Mouse (Mus musculus): Measurements from ENCODE around the gene Tnfsf12. TPM values are rescaled to one million over a fixed set of nuclear protein-coding genes. Genes with fewer than 3 reads are reported as not detected.

Tnfsf12 gene
- polyA plus RNA-seq, 1 experiment, result 5.5 TPM

- no peaks in the 10 kb centered on the region for H3K36me3 ChIP-seq (ENCODE audit: control insufficient read depth, insufficient read depth)
- H3K4me2 ChIP-seq (ENCODE audit: low read depth), result no peak overlapping the region
- no peaks in the 10 kb centered on the region for H3K79me2 ChIP-seq (ENCODE audit: control insufficient read depth, insufficient read depth)
- no peaks in the 10 kb centered on the region for H3K27me3 ChIP-seq (ENCODE audit: control insufficient read depth, insufficient read depth, insufficient read length)
- no peak for TF ChIP-seq E2F4 (IDR thresholded peaks at IDR 0.05; ENCODE audit: insufficient read depth)
- no peak for TF ChIP-seq TCF3 (IDR thresholded peaks at IDR 0.05; ENCODE audit: insufficient read length, low read depth)
- no peak for TF ChIP-seq TCF12 (IDR thresholded peaks at IDR 0.05; ENCODE audit: insufficient read depth, poor library complexity, severe bottlenecking)
- TF ChIP-seq POLR2AphosphoS2 (IDR thresholded peaks at IDR 0.05; ENCODE audit: insufficient read length, low read depth), result no peak
- TF ChIP-seq CEBPB (IDR thresholded peaks at IDR 0.05; ENCODE audit: insufficient read depth, poor library complexity, severe bottlenecking), result no peak
- TF ChIP-seq SRF (IDR thresholded peaks at IDR 0.05; ENCODE audit: control insufficient read depth, insufficient read length, low read depth), result no peak
- TF ChIP-seq POLR2A (IDR thresholded peaks at IDR 0.05; ENCODE audit: insufficient read length, low read depth), result no peak
- TF ChIP-seq MYOG (IDR thresholded peaks at IDR 0.05; ENCODE audit: control insufficient read depth in 1 of 3, insufficient read depth in 1 of 3, insufficient read length in 2 of 3, low read depth in 2 of 3), result no peak
- TF ChIP-seq USF1 (IDR thresholded peaks at IDR 0.05; ENCODE audit: low read depth), result no peak
- TF ChIP-seq MYOD1 (IDR thresholded peaks at IDR 0.05; ENCODE audit: control insufficient read depth in 1 of 3, insufficient read length in 2 of 3, low read depth in 2 of 3), result no peak
- no peak for TF ChIP-seq MAX (IDR thresholded peaks at IDR 0.05; ENCODE audit: low read depth)
- TF ChIP-seq REST (IDR thresholded peaks at IDR 0.05; ENCODE audit: insufficient read depth, insufficient read length), result no peak
- no peak overlapping the region for H3ac ChIP-seq (ENCODE audit: control insufficient read depth, insufficient read length)
- H3K4me3 ChIP-seq, result no peak overlapping the region
Observed at GRCm38 (mm10) chr11:69698574-69698973, 2.9 kb upstream of the Tnfsf12 start.

- H3K79me2 ChIP-seq (ENCODE audit: control insufficient read depth, insufficient read depth), result no peaks in the 10 kb centered on the region
- H3K4me2 ChIP-seq (ENCODE audit: low read depth), result no peak overlapping the region
- no peaks in the 10 kb centered on the region for H3K36me3 ChIP-seq (ENCODE audit: control insufficient read depth, insufficient read depth)
- H3K4me3 ChIP-seq, result no peak overlapping the region
- H3K27me3 ChIP-seq (ENCODE audit: control insufficient read depth, insufficient read depth, insufficient read length), result no peaks in the 10 kb centered on the region
- TF ChIP-seq TCF3 (IDR thresholded peaks at IDR 0.05; ENCODE audit: insufficient read length, low read depth) (no peak), POLR2AphosphoS2 (IDR thresholded peaks at IDR 0.05; ENCODE audit: insufficient read length, low read depth) (no peak), USF1 (IDR thresholded peaks at IDR 0.05; ENCODE audit: low read depth) (no peak), SRF (IDR thresholded peaks at IDR 0.05; ENCODE audit: control insufficient read depth, insufficient read length, low read depth) (no peak), E2F4 (IDR thresholded peaks at IDR 0.05; ENCODE audit: insufficient read depth) (no peak), CEBPB (IDR thresholded peaks at IDR 0.05; ENCODE audit: insufficient read depth, poor library complexity, severe bottlenecking) (no peak), MYOD1 (IDR thresholded peaks at IDR 0.05; ENCODE audit: control insufficient read depth in 1 of 3, insufficient read length in 2 of 3, low read depth in 2 of 3) (no peak), POLR2A (IDR thresholded peaks at IDR 0.05; ENCODE audit: insufficient read length, low read depth) (no peak), MYOG (IDR thresholded peaks at IDR 0.05; ENCODE audit: control insufficient read depth in 1 of 3, insufficient read depth in 1 of 3, insufficient read length in 2 of 3, low read depth in 2 of 3) (no peak), REST (IDR thresholded peaks at IDR 0.05; ENCODE audit: insufficient read depth, insufficient read length) (no peak), MAX (IDR thresholded peaks at IDR 0.05; ENCODE audit: low read depth) (no peak), TCF12 (IDR thresholded peaks at IDR 0.05; ENCODE audit: insufficient read depth, poor library complexity, severe bottlenecking) (no peak)
- H3ac ChIP-seq (ENCODE audit: control insufficient read depth, insufficient read length), result no peak overlapping the region
Observed at GRCm38 (mm10) chr11:69697396-69697795, 1.7 kb upstream of the Tnfsf12 start.

- no peaks in the 10 kb centered on the region for H3K79me2 ChIP-seq (ENCODE audit: control insufficient read depth, insufficient read depth)
- peak overlapping the region; percentile 67 for H3K4me2 ChIP-seq (ENCODE audit: low read depth)
- H3K27me3 ChIP-seq (ENCODE audit: control insufficient read depth, insufficient read depth, insufficient read length), result no peaks in the 10 kb centered on the region
- TF ChIP-seq TCF3 (IDR thresholded peaks at IDR 0.05; ENCODE audit: insufficient read length, low read depth) (no peak), USF1 (IDR thresholded peaks at IDR 0.05; ENCODE audit: low read depth) (no peak), MAX (IDR thresholded peaks at IDR 0.05; ENCODE audit: low read depth) (no peak), POLR2AphosphoS2 (IDR thresholded peaks at IDR 0.05; ENCODE audit: insufficient read length, low read depth) (no peak), TCF12 (IDR thresholded peaks at IDR 0.05; ENCODE audit: insufficient read depth, poor library complexity, severe bottlenecking) (no peak), SRF (IDR thresholded peaks at IDR 0.05; ENCODE audit: control insufficient read depth, insufficient read length, low read depth) (no peak), CEBPB (IDR thresholded peaks at IDR 0.05; ENCODE audit: insufficient read depth, poor library complexity, severe bottlenecking) (no peak), MYOD1 (IDR thresholded peaks at IDR 0.05; ENCODE audit: control insufficient read depth in 1 of 3, insufficient read length in 2 of 3, low read depth in 2 of 3) (no peak), POLR2A (IDR thresholded peaks at IDR 0.05; ENCODE audit: insufficient read length, low read depth) (no peak), E2F4 (IDR thresholded peaks at IDR 0.05; ENCODE audit: insufficient read depth) (no peak), MYOG (IDR thresholded peaks at IDR 0.05; ENCODE audit: control insufficient read depth in 1 of 3, insufficient read depth in 1 of 3, insufficient read length in 2 of 3, low read depth in 2 of 3) (no peak), REST (IDR thresholded peaks at IDR 0.05; ENCODE audit: insufficient read depth, insufficient read length) (no peak)
- H3K36me3 ChIP-seq (ENCODE audit: control insufficient read depth, insufficient read depth), result no peaks in the 10 kb centered on the region
- peak overlapping the region; percentile 11 for H3ac ChIP-seq (ENCODE audit: control insufficient read depth, insufficient read length)
- H3K4me3 ChIP-seq, result peak overlapping the region; percentile 11
Observed at GRCm38 (mm10) chr11:69695046-69695360, 646 bp downstream of the Tnfsf12 start.

- no peak overlapping the region for H3ac ChIP-seq (ENCODE audit: control insufficient read depth, insufficient read length)
- H3K36me3 ChIP-seq (ENCODE audit: control insufficient read depth, insufficient read depth), result no peaks in the 10 kb centered on the region
- no peak overlapping the region for H3K4me3 ChIP-seq
- no peak for TF ChIP-seq POLR2AphosphoS2 (IDR thresholded peaks at IDR 0.05; ENCODE audit: insufficient read length, low read depth)
- TF ChIP-seq USF1 (IDR thresholded peaks at IDR 0.05; ENCODE audit: low read depth), result no peak
- TF ChIP-seq CEBPB (IDR thresholded peaks at IDR 0.05; ENCODE audit: insufficient read depth, poor library complexity, severe bottlenecking), result no peak
- TF ChIP-seq TCF3 (IDR thresholded peaks at IDR 0.05; ENCODE audit: insufficient read length, low read depth), result no peak
- no peak for TF ChIP-seq MYOD1 (IDR thresholded peaks at IDR 0.05; ENCODE audit: control insufficient read depth in 1 of 3, insufficient read length in 2 of 3, low read depth in 2 of 3)
- TF ChIP-seq SRF (IDR thresholded peaks at IDR 0.05; ENCODE audit: control insufficient read depth, insufficient read length, low read depth), result no peak
- TF ChIP-seq REST (IDR thresholded peaks at IDR 0.05; ENCODE audit: insufficient read depth, insufficient read length), result no peak
- no peak for TF ChIP-seq MAX (IDR thresholded peaks at IDR 0.05; ENCODE audit: low read depth)
- TF ChIP-seq POLR2A (IDR thresholded peaks at IDR 0.05; ENCODE audit: insufficient read length, low read depth), result no peak
- no peak for TF ChIP-seq MYOG (IDR thresholded peaks at IDR 0.05; ENCODE audit: control insufficient read depth in 1 of 3, insufficient read depth in 1 of 3, insufficient read length in 2 of 3, low read depth in 2 of 3)
- no peak for TF ChIP-seq TCF12 (IDR thresholded peaks at IDR 0.05; ENCODE audit: insufficient read depth, poor library complexity, severe bottlenecking)
- TF ChIP-seq E2F4 (IDR thresholded peaks at IDR 0.05; ENCODE audit: insufficient read depth), result no peak
- H3K79me2 ChIP-seq (ENCODE audit: control insufficient read depth, insufficient read depth), result no peaks in the 10 kb centered on the region
- H3K27me3 ChIP-seq (ENCODE audit: control insufficient read depth, insufficient read depth, insufficient read length), result no peaks in the 10 kb centered on the region
- H3K4me2 ChIP-seq (ENCODE audit: low read depth), result no peak overlapping the region
Observed at GRCm38 (mm10) chr11:69693421-69693965, 2.2 kb downstream of the Tnfsf12 start.
